ENCODE assay signal across 13 mouse cellular contexts in the genomic region with DNA sequence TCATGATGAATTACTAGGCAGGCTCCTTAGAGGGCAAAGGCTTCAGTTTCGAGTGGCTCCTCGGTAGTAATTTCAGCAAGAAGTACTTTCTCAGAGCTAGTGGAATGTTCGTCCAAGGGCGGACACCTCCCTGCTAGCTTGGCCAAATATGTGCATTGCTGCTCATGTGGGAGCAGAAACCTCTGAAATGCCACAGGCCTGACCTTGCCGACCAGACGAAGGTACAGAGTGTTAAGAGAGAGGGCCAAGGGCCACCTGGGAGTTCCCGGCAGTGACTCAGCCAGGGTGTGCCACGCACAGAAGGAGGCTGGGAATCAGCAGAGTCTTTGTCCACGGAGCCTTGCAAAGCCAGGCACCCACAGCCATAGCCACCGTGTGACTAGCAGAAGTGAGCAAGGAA. TPM values are rescaled to one million over a fixed set of nuclear protein-coding genes. Genes with fewer than 3 reads are reported as not detected.
DNase-seq lines count a peak whose midpoint lies in the region.
"Had no signal": no experiment of that assay in that cellular context is flagged by ENCODE, and none has a peak within 500 bp of the region (broad histone marks: within the 10 kb centered on the region; RNA-seq: fewer than 3 reads in every experiment).

No protein-coding gene starts in this region.

- peak; percentile 87 for DNase-seq in heart, adult 11 months
- DNase-seq in heart, postnatal 4 days: no peak
- DNase-seq in urinary bladder, adult 2 months (ENCODE audit: low spot score): peak; percentile 27
- DNase-seq in urinary bladder, postnatal 10 days (ENCODE audit: low spot score): no peak
- peak; percentile 79 for DNase-seq in lung, postnatal 25 days (ENCODE audit: low spot score)
- no peak for DNase-seq in left cerebral cortex, adult 18-20 months (ENCODE audit: low spot score in 2 of 2)
- no peak for DNase-seq in ovary, postnatal 36 days (ENCODE audit: low spot score)
- DNase-seq: cerebellum, postnatal 14 days; gastrocnemius, postnatal 14 days; heart, postnatal 36 days; midbrain, embryonic 14.5 days had no signal

RNA-seq across cellular contexts. Expression of a gene that starts 39.9 kb away (rescaled TPM):
- under 1 TPM; 0.11 to 0.12 TPM for total RNA-seq in heart, postnatal 4 days (2021)
- polyA plus RNA-seq in urinary bladder, adult 2 months (2012; rRNA removed): 0.40 and 0.54 TPM in 2 replicates
- total RNA-seq in left cerebral cortex, adult 18-20 months (2021): 10 to 100 TPM; 15.3 to 15.5 TPM
- total RNA-seq: gastrocnemius, postnatal 14 days had no signal
- polyA plus RNA-seq: heart, embryonic 12.5 days; limb, embryonic 15.5 days had no signal

Comparison
In these comparisons a context has a peak if more than half of its experiments do, and no peak if none do; other contexts are left out.
1. DNase-seq: peak in heart, adult 11 months (single experiment), urinary bladder, adult 2 months (single experiment) and lung, postnatal 25 days (single experiment); none in heart, postnatal 4 days (single experiment), urinary bladder, postnatal 10 days (single experiment), left cerebral cortex, adult 18-20 months (0 of 2) and ovary, postnatal 36 days (single experiment).
2. RNA of a gene that starts 39.9 kb away (total RNA-seq): 15.3 to 15.5 TPM in left cerebral cortex, adult 18-20 months; 0.11 to 0.12 TPM in heart, postnatal 4 days; every median in the first group is over 10 times any median in the second.